Comparison of ENCODE assay signal across 9 mouse cellular contexts in the genomic region with DNA sequence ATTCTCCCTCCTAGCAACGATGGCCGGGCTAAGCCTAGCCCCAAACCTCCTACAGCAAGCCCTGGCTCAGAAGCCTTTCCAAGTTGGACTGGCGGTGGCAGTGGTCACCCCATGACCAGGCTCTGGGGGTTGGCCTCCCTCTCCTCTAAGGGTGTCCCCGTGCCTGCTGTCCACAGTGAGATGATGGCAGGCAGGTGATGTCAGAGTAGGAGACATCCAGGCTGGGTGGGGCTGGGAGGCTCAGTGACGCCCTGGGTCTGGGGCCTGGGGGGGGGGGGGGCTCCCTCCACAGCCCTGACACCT. TPM values are rescaled to one million over a fixed set of nuclear protein-coding genes. Genes with fewer than 3 reads are reported as not detected.
DNase-seq lines count a peak whose midpoint lies in the region; ATAC-seq and TF ChIP-seq lines count a peak whose summit lies in the region.
"Had no signal": no experiment of that assay in that cellular context is flagged by ENCODE, and none has a peak within 500 bp of the region (broad histone marks: within the 10 kb centered on the region; RNA-seq: fewer than 3 reads in every experiment).

No protein-coding gene starts in this region.

- no peak for TF ChIP-seq POLR2A in bone marrow macrophage, adult 2 months (IDR thresholded peaks at IDR 0.05; ENCODE audit: borderline replicate concordance, low read depth, low read length)

- H3K9me3 ChIP-seq in heart, embryonic 13.5 days: no peaks in the 10 kb centered on the region
- H3K9me3 ChIP-seq in hindbrain, embryonic 12.5 days (replicated peaks): no peaks in the 10 kb centered on the region
- no peaks in the 10 kb centered on the region for H3K9me3 ChIP-seq in midbrain, embryonic 10.5 days (replicated peaks)

- 20% methylated on average over 5 of the region's 5 CpGs for WGBS in heart, embryonic 13.5 days
- 5% methylated on average over 5 of the region's 5 CpGs for WGBS in hindbrain, embryonic 12.5 days
- WGBS in midbrain, embryonic 10.5 days: 10% methylated on average over 5 of the region's 5 CpGs

- peaks cover 24% of the 10 kb centered on the region for H3K4me1 ChIP-seq in heart, embryonic 13.5 days
- H3K4me1 ChIP-seq in bone marrow macrophage, adult 2 months (ENCODE audit: control insufficient read depth, insufficient read depth, low read length): peaks cover 3% of the 10 kb centered on the region; the same call in 1 of the 2 replicates
- peaks cover 26% of the 10 kb centered on the region for H3K4me1 ChIP-seq in hindbrain, embryonic 12.5 days
- peaks cover 27% of the 10 kb centered on the region for H3K4me1 ChIP-seq in midbrain, embryonic 10.5 days

- H3K4me3 ChIP-seq in heart, embryonic 13.5 days: peak overlapping the region; percentile 82
- H3K4me3 ChIP-seq in bone marrow macrophage, adult 2 months (ENCODE audit: insufficient read depth, low read length): peak overlapping the region; percentile 68
- peak overlapping the region; percentile 91 for H3K4me3 ChIP-seq in hindbrain, embryonic 12.5 days
- peak overlapping the region; percentile 86 for H3K4me3 ChIP-seq in midbrain, embryonic 10.5 days

- no peak for DNase-seq in heart, postnatal 25 days (ENCODE audit: low spot score)
- no peak for DNase-seq in midbrain, embryonic 10.5 days (ENCODE audit: low spot score)
- DNase-seq in right cerebral cortex, postnatal 25 days: no peak
- no peak for DNase-seq in gastrocnemius, postnatal 4 days (ENCODE audit: low spot score in 2 of 2)

- TF ChIP-seq CTCF in bone marrow macrophage, adult 2 months (IDR thresholded peaks at IDR 0.05; ENCODE audit: low read depth, low read length): no peak

- H3K27me3 ChIP-seq in heart, embryonic 13.5 days (replicated peaks): peaks cover 50% of the 10 kb centered on the region
- peaks cover 42% of the 10 kb centered on the region for H3K27me3 ChIP-seq in hindbrain, embryonic 12.5 days
- peaks cover 60% of the 10 kb centered on the region for H3K27me3 ChIP-seq in midbrain, embryonic 10.5 days (ENCODE audit: low read depth, poor library complexity, severe bottlenecking)
- H3K27me3 ChIP-seq: Patski had no signal

- ATAC-seq in heart, embryonic 13.5 days (ENCODE audit: extremely low read depth, insufficient number of reproducible peaks, low FRiP score, low TSS enrichment): no peak
- peak; percentile 21; the same call in 1 of the 2 replicates for ATAC-seq in hindbrain, embryonic 12.5 days (ENCODE audit: low FRiP score)
- no peak for ATAC-seq in monocyte, adult 5-6 weeks (replicated peaks; ENCODE audit: insufficient number of reproducible peaks, low FRiP score, low TSS enrichment, poor library complexity, severe bottlenecking)

- intact Hi-C loops in heart, postnatal 25 days (cut with DNase I): no loop called here

- no peak overlapping the region for H3K27ac ChIP-seq in heart, embryonic 13.5 days (replicated peaks)
- H3K27ac ChIP-seq in bone marrow macrophage, adult 2 months (ENCODE audit: insufficient read depth, low read depth, low read length): no peak overlapping the region
- peak overlapping the region; percentile 60 for H3K27ac ChIP-seq in hindbrain, embryonic 12.5 days
- H3K27ac ChIP-seq in midbrain, embryonic 10.5 days (replicated peaks): peak overlapping the region; percentile 75

- H3K4me2 ChIP-seq in heart, embryonic 13.5 days: peak overlapping the region; percentile 98
- H3K4me2 ChIP-seq in hindbrain, embryonic 12.5 days (replicated peaks): peak overlapping the region; percentile 99

- no peaks in the 10 kb centered on the region for H3K36me3 ChIP-seq in heart, embryonic 13.5 days
- H3K36me3 ChIP-seq in hindbrain, embryonic 12.5 days: 0 out of 2 replicates have a peak, but pooled peaks cover 4% of the 10 kb centered on the region
- no peaks in the 10 kb centered on the region for H3K36me3 ChIP-seq in midbrain, embryonic 10.5 days

- H3K9ac ChIP-seq in heart, embryonic 13.5 days: peak overlapping the region; percentile 90
- peak overlapping the region; percentile 95 for H3K9ac ChIP-seq in hindbrain, embryonic 12.5 days

RNA-seq across cellular contexts. Expression of a gene that starts 2.7 kb away (rescaled TPM):
- polyA plus RNA-seq in heart, embryonic 13.5 days (2015; fragmentation: Nextera tagmentation; extraction: Ambion mirVana): 4.0 and 4.3 TPM in 2 replicates
- 1 to 10 TPM; 7.7 to 9.8 TPM for total RNA-seq in heart, postnatal 25 days (2021)
- 8.5 and 17.7 TPM in 2 replicates for polyA plus RNA-seq in bone marrow macrophage, adult 2 months (2012; ENCODE audit: insufficient read depth, insufficient read length, missing spikeins)
- 28.3 and 28.5 TPM in 2 replicates for polyA plus RNA-seq in hindbrain, embryonic 12.5 days (2016; fragmentation: Nextera tagmentation; extraction: Ambion mirVana)
- 3.3 and 4.3 TPM in 2 replicates for polyA plus RNA-seq in midbrain, embryonic 10.5 days (2016; fragmentation: Nextera tagmentation; extraction: Ambion mirVana)
- total RNA-seq in monocyte, adult 5-6 weeks (2017): 0.29 to 0.43 TPM in 2 of 3 replicates, not detected in the other
- 10 to 100 TPM; 10.2 to 11.4 TPM for total RNA-seq in gastrocnemius, postnatal 4 days (2021)

RNA-seq across cellular contexts. Expression of a gene that starts 37.5 kb away (rescaled TPM):
- 5.5 and 7.0 TPM in 2 replicates for polyA plus RNA-seq in heart, embryonic 13.5 days (2015; fragmentation: Nextera tagmentation; extraction: Ambion mirVana)
- 1 to 10 TPM; 5.6 to 6.9 TPM for total RNA-seq in heart, postnatal 25 days (2021)
- polyA plus RNA-seq in bone marrow macrophage, adult 2 months (2012; ENCODE audit: insufficient read depth, insufficient read length, missing spikeins): 1,067 and 1,170 TPM in 2 replicates
- polyA plus RNA-seq in hindbrain, embryonic 12.5 days (2016; fragmentation: Nextera tagmentation; extraction: Ambion mirVana): 5.0 and 5.4 TPM in 2 replicates
- polyA plus RNA-seq in midbrain, embryonic 10.5 days (2016; fragmentation: Nextera tagmentation; extraction: Ambion mirVana): 3.7 and 5.7 TPM in 2 replicates
- total RNA-seq in monocyte, adult 5-6 weeks (2017): 311 to 369 TPM (median 334 TPM) in 3 replicates
- 10 to 100 TPM; 12.5 TPM for total RNA-seq in gastrocnemius, postnatal 4 days (2021)

RNA-seq across cellular contexts. Expression of a gene that starts 44.4 kb away (rescaled TPM):
- polyA plus RNA-seq in heart, embryonic 13.5 days (2015; fragmentation: Nextera tagmentation; extraction: Ambion mirVana): 5.8 and 6.2 TPM in 2 replicates
- 1 to 10 TPM; 6.4 to 6.7 TPM for total RNA-seq in heart, postnatal 25 days (2021)
- polyA plus RNA-seq in bone marrow macrophage, adult 2 months (2012; ENCODE audit: insufficient read depth, insufficient read length, missing spikeins): 9.2 and 10.1 TPM in 2 replicates
- polyA plus RNA-seq in hindbrain, embryonic 12.5 days (2016; fragmentation: Nextera tagmentation; extraction: Ambion mirVana): 5.8 and 7.5 TPM in 2 replicates
- polyA plus RNA-seq in midbrain, embryonic 10.5 days (2016; fragmentation: Nextera tagmentation; extraction: Ambion mirVana): 8.2 and 9.2 TPM in 2 replicates
- 4.3 to 8.3 TPM (median 5.6 TPM) in 3 replicates for total RNA-seq in monocyte, adult 5-6 weeks (2017)
- total RNA-seq in gastrocnemius, postnatal 4 days (2021): 1 to 10 TPM; 2.2 to 3.1 TPM

RNA-seq across cellular contexts. Expression of a gene that starts 48.3 kb away (rescaled TPM):
- polyA plus RNA-seq in heart, embryonic 13.5 days (2015; fragmentation: Nextera tagmentation; extraction: Ambion mirVana): 59.2 and 66.6 TPM in 2 replicates
- 100 to 1,000 TPM; 206 to 215 TPM for total RNA-seq in heart, postnatal 25 days (2021)
- 169 and 176 TPM in 2 replicates for polyA plus RNA-seq in bone marrow macrophage, adult 2 months (2012; ENCODE audit: insufficient read depth, insufficient read length, missing spikeins)
- polyA plus RNA-seq in hindbrain, embryonic 12.5 days (2016; fragmentation: Nextera tagmentation; extraction: Ambion mirVana): 154 and 156 TPM in 2 replicates
- 44.5 and 46.2 TPM in 2 replicates for polyA plus RNA-seq in midbrain, embryonic 10.5 days (2016; fragmentation: Nextera tagmentation; extraction: Ambion mirVana)
- 151 to 190 TPM (median 176 TPM) in 3 replicates for total RNA-seq in monocyte, adult 5-6 weeks (2017)
- total RNA-seq in gastrocnemius, postnatal 4 days (2021): 100 to 1,000 TPM; 258 to 259 TPM

Comparison
In these comparisons a context has a peak if more than half of its experiments do, and no peak if none do; other contexts are left out.
1. H3K27ac ChIP-seq: peak in hindbrain, embryonic 12.5 days (single experiment) and midbrain, embryonic 10.5 days (single experiment); none in heart, embryonic 13.5 days (single experiment) and bone marrow macrophage, adult 2 months (single experiment).
2. RNA of a gene that starts 37.5 kb away (polyA plus RNA-seq): 1,067 to 1,170 TPM in bone marrow macrophage, adult 2 months; 5.5 to 7.0 TPM in heart, embryonic 13.5 days, 5.0 to 5.4 TPM in hindbrain, embryonic 12.5 days and 3.7 to 5.7 TPM in midbrain, embryonic 10.5 days; every median in the first group is over 100 times any median in the second.
3. Peak in every context shown above with its lines, with median percentiles within 50 percentile points of each other: H3K4me3 ChIP-seq.